Mouse (Mus musculus): Measurements from ENCODE around the gene B4galt7. TPM values are rescaled to one million over a fixed set of nuclear protein-coding genes. Genes with fewer than 3 reads are reported as not detected.
"Not testable (repeated sequence)": the region's sequence is repeated elsewhere in the genome, so short reads cannot be mapped to it uniquely, and the experiment has no call there.

The B4galt7 gene
- polyA plus RNA-seq, 1 experiment from 2014 or later, result 34.0 TPM

DNA sequence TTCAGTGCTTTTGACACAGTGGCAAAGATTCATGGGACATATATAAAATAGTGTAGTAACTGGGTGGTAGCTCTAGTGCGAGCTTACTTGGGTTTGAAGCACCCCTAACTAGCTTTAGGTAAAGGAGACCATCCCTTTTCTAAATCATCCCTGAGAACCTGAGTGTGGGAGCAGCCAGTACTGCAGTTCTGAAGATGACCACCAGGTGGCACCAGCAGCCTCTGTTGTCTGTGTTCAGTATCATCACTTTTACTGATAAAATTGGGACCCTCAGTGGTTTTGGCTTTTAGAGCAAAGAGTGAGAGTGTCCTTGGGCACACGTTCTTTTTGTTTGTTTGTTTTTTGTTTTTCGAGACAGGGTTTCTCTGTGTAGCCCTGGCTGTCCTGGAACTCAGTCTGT, 1.9 kb downstream of the B4galt7 start:
- ATAC-seq (ENCODE audit: insufficient number of reproducible peaks, low FRiP score, low TSS enrichment, low read depth), result no peak
- no peak overlapping the region for H3K4me2 ChIP-seq
- 9% methylated on average over 3 of the region's 3 CpGs for WGBS
- no peak overlapping the region for H3K27ac ChIP-seq
- no peak overlapping the region for H3K9ac ChIP-seq
- H3K27me3 ChIP-seq, result no peaks in the 10 kb centered on the region
- peaks cover 50% of the 10 kb centered on the region for H3K36me3 ChIP-seq
- no peak overlapping the region for H3K4me3 ChIP-seq
- H3K9me3 ChIP-seq, result no peaks in the 10 kb centered on the region
- H3K4me1 ChIP-seq, result peaks cover 16% of the 10 kb centered on the region

DNA sequence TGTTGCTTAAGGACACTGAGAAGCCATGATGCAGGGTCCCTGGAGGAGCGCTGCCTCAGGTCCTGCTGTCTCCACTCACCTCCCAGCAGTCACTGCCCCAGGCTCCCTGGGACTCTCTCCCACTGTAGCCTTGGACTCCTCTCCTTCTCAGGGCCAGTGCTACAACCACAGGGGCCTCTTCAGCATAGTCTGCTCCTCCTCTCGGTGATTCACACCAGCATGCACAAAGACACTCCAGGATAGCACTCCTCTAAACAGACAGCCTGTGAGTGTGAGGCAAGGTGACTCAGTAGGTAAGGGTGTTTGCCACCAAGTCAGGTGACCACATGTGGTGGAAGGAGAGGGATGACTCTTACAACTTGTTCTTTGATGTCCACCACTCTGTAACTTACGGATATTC, 4.9 kb downstream of the B4galt7 start:
- Histone ChIP-seq H3K9ac (no peak overlapping the region), H3K36me3 (peaks cover 62% of the 10 kb centered on the region), H3K27ac (no peak overlapping the region), H3K4me2 (no peak overlapping the region), H3K4me1 (peaks cover 12% of the 10 kb centered on the region), H3K27me3 (no peaks in the 10 kb centered on the region), H3K4me3 (no peak overlapping the region), H3K9me3 (no peaks in the 10 kb centered on the region)
- ATAC-seq (ENCODE audit: insufficient number of reproducible peaks, low FRiP score, low TSS enrichment, low read depth), result no peak
- 86% methylated on average over 3 of the region's 3 CpGs for WGBS

DNA sequence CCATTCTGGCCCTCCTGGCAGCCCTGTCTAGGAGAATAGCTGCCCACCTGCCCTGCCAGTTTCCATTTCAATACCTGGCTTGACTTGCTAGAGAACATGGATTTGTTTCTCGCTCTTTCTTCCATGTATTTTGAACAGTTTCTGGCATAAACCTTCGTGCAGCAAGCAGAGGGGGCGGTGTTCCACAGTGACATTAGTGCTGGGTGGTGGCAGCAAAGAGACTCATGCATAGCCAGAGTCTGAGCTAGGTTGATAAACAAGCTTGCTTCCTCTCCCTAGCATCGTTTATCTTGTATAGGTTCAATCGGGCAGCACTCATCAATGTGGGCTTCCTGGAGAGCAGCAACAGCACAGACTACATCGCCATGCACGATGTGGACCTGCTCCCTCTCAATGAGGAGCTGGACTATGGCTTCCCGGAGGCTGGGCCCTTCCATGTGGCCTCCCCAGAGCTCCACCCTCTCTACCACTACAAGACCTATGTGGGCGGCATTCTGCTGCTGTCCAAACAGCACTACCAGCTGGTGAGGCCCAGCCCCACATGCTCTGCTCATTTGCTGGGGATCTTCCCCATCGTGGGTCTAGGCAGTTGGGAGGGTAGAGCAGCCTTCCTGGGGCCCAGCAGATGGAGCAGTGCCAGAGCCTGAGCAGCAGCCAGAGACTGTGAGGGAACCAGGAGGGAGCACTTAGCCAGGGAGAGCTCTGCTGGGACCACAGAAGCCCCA, 7.4 kb downstream of the B4galt7 start:
- no peak for ATAC-seq (ENCODE audit: insufficient number of reproducible peaks, low FRiP score, low TSS enrichment, low read depth)
- Histone ChIP-seq H3K4me1 (peaks cover 4% of the 10 kb centered on the region; the same call in 1 of the 2 replicates), H3K27me3 (no peaks in the 10 kb centered on the region), H3K4me3 (no peak overlapping the region), H3K27ac (no peak overlapping the region), H3K9me3 (no peaks in the 10 kb centered on the region), H3K36me3 (peaks cover 77% of the 10 kb centered on the region), H3K4me2 (no peak overlapping the region), H3K9ac (no peak overlapping the region)
- 77% methylated on average over 10 of the region's 10 CpGs for WGBS

DNA sequence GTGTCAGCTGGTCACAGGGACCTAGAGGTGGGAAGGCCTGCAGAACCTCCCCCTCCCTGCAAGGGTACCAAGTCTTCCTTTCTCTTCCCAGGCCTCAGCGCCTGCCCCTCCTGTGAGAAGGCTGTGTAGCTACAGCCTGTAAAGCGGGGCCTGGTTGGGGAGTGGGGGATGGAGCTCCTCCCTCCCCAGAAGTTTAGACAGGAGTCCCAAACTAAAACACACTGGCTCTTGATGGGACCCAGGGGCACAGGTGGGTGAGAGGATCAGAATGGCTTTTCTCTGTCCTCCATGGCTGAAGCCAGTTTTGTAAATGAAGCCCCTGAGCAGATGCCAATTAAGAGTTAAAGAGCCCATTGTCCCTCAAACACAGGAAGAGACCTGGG, 7.9 kb downstream of the B4galt7 start:
- no peak for ATAC-seq (ENCODE audit: insufficient number of reproducible peaks, low FRiP score, low TSS enrichment, low read depth)
- no peak overlapping the region for H3K4me2 ChIP-seq
- WGBS, result 95% methylated on average over 2 of the region's 2 CpGs
- no peak overlapping the region for H3K27ac ChIP-seq
- no peaks in the 10 kb centered on the region for H3K27me3 ChIP-seq
- H3K9me3 ChIP-seq, result no peaks in the 10 kb centered on the region
- H3K36me3 ChIP-seq, result peaks cover 72% of the 10 kb centered on the region
- no peaks in the 10 kb centered on the region for H3K4me1 ChIP-seq
- no peak overlapping the region for H3K4me3 ChIP-seq
- no peak overlapping the region for H3K9ac ChIP-seq

DNA sequence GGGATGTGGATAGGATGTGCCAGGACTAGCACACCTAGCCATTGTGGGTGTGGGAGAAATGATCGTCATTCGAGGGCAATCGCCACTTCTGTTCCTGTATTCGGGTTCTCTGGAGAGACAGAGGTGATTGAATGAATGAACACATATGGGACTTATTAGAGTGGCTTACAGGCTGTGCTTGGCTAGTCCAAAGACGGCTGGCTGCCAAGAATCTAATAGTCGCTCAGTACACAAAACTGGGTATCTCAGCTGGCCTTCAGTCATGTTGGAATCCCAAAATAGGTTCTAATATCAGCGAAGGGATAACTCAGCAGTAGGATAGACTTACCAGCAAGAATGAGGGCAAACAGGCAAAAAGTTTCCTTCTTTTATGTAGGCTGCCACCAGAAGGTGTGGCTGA, 12.3 kb downstream of the B4galt7 start:
- H3K4me3 ChIP-seq, result no peak overlapping the region
- H3K36me3 ChIP-seq, result peaks cover 41% of the 10 kb centered on the region
- no peak overlapping the region for H3K27ac ChIP-seq
- no peaks in the 10 kb centered on the region for H3K27me3 ChIP-seq
- H3K9me3 ChIP-seq, result no peaks in the 10 kb centered on the region
- H3K4me2 ChIP-seq, result no peak overlapping the region
- WGBS, result 36% methylated on average over 7 of the region's 7 CpGs
- ATAC-seq (ENCODE audit: insufficient number of reproducible peaks, low FRiP score, low TSS enrichment, low read depth), result no peak
- H3K9ac ChIP-seq, result no peak overlapping the region
- H3K4me1 ChIP-seq, result no peaks in the 10 kb centered on the region

DNA sequence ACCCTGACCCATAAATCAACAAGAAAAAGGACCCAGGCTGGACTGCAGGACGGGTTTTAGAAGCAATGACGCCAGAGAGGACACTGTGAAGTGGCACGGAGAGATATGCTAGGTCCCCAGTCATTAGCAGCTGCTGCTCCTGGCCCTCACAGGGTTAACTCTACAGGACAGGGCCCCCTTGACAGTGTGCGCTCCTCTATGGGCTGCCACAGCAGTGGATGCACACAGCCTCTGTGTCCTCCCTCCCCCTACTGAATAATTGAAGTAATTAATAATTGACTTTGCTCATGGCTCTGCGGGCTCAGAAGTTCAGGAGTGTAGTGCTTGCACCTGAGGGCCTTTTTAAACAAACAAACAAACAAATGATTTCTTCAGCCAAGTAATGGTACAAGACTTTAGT, 13.8 kb downstream of the B4galt7 start:
- no peak overlapping the region for H3K27ac ChIP-seq
- H3K27me3 ChIP-seq, result no peaks in the 10 kb centered on the region
- H3K4me1 ChIP-seq, result no peaks in the 10 kb centered on the region
- WGBS, result 48% methylated on average over 5 of the region's 5 CpGs
- no peak overlapping the region for H3K4me3 ChIP-seq
- no peak for ATAC-seq (ENCODE audit: insufficient number of reproducible peaks, low FRiP score, low TSS enrichment, low read depth)
- no peak overlapping the region for H3K9ac ChIP-seq
- no peak overlapping the region for H3K4me2 ChIP-seq
- H3K36me3 ChIP-seq, result peaks cover 27% of the 10 kb centered on the region
- H3K9me3 ChIP-seq, result no peaks in the 10 kb centered on the region

DNA sequence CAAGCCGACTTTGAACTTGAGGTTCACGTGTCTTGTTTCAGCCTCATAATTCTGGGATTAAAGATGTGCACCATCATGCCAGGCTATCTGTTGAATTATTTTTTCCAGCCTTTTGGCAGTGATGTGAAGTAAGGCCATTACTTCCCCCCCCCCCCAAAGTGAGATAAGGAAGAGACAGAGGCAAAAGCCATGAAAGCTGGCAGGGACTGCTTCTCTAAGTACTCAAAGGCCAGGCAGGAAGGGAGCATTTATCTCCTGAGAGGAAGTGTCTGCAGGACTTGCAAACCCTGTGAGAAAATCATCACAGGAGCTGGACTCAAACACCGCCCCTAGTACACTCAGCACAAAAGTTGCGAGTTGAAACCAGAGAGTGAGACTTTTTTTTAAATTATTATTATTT, 19.6 kb downstream of the B4galt7 start:
- 90% methylated on average over 4 of the region's 4 CpGs for WGBS
- no peak for ATAC-seq (ENCODE audit: insufficient number of reproducible peaks, low FRiP score, low TSS enrichment, low read depth)

DNA sequence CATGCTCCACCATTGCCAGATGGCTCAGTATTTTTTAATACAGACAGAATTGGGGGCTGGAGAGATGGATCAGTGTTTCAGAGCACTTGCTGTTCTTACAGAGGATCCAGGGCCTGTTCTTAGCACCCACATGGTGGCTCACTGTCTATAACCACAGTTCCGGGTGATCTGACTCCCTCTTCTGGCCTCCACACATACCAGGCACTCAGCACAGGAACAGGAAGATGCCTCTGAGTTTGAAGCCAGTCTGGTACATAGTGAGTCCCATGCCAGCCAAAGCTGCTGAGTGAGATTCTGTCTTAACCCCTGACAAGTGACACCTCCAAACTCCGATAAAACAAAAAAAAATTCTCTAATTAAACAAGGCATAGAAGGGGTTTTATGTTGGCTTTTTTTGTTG, 20.6 kb downstream of the B4galt7 start:
- Histone ChIP-seq H3K27ac (no peak overlapping the region), H3K4me1 (peaks cover 18% of the 10 kb centered on the region)
- 74% methylated on average over 2 of the region's 2 CpGs for WGBS

More for the DNA sequence above, 19.6 kb downstream of the B4galt7 start:
- H3K4me1 ChIP-seq, result peaks cover 13% of the 10 kb centered on the region
- no peak overlapping the region for H3K27ac ChIP-seq
- no peaks in the 10 kb centered on the region; the same call in 1 of the 2 replicates for H3K36me3 ChIP-seq
- no peak overlapping the region for H3K9ac ChIP-seq
- H3K4me2 ChIP-seq, result no peak overlapping the region
- no peak overlapping the region for H3K4me3 ChIP-seq
- H3K27me3 ChIP-seq, result no peaks in the 10 kb centered on the region
- H3K9me3 ChIP-seq, result no peaks in the 10 kb centered on the region

DNA sequence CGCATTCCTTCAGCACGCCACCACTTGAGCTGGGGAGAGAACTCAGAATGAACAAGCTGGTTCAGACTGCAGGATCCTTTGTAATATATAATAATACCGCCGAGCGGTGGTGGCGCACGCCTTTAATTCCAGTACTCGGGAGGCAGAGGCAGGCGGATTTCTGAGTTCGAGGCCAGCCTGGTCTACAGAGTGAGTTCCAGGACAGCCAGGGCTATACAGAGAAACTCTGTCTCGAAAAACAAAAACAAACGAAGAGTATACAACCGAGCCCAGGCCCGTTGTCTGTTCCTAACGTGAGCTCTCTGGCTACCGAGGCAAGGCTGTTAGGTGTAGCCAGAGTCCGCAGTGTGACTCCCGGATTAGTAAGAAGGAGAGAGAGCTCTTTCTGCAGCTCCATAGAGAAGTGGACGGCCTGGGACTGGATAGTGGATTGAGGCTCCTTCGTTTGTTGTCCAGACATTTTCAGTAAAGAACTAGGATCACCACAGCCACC, 22.5 kb downstream of the B4galt7 start:
- H3K27me3 ChIP-seq, H3K9me3 ChIP-seq: not testable (repeated sequence)
- Histone ChIP-seq H3K4me2 (peak overlapping the region; percentile 61), H3K4me1 (peaks cover 18% of the 10 kb centered on the region), H3K36me3 (peaks cover 19% of the 10 kb centered on the region), H3K4me3 (peak overlapping the region; percentile 68), H3K9ac (peak overlapping the region; percentile 35), H3K27ac (peak overlapping the region; percentile 87)
- 21% methylated on average over 20 of the region's 20 CpGs for WGBS
- 0 out of 2 replicates have a peak, but pooled peaks have one; percentile 9 for ATAC-seq (ENCODE audit: insufficient number of reproducible peaks, low FRiP score, low TSS enrichment, low read depth)

More for the DNA sequence above, 20.6 kb downstream of the B4galt7 start:
- Histone ChIP-seq H3K9ac (no peak overlapping the region), H3K4me2 (no peak overlapping the region), H3K4me3 (no peak overlapping the region), H3K9me3 (no peaks in the 10 kb centered on the region), H3K36me3 (peaks cover 5% of the 10 kb centered on the region; the same call in 1 of the 2 replicates), H3K27me3 (no peaks in the 10 kb centered on the region)
- ATAC-seq (ENCODE audit: insufficient number of reproducible peaks, low FRiP score, low TSS enrichment, low read depth), result no peak

DNA sequence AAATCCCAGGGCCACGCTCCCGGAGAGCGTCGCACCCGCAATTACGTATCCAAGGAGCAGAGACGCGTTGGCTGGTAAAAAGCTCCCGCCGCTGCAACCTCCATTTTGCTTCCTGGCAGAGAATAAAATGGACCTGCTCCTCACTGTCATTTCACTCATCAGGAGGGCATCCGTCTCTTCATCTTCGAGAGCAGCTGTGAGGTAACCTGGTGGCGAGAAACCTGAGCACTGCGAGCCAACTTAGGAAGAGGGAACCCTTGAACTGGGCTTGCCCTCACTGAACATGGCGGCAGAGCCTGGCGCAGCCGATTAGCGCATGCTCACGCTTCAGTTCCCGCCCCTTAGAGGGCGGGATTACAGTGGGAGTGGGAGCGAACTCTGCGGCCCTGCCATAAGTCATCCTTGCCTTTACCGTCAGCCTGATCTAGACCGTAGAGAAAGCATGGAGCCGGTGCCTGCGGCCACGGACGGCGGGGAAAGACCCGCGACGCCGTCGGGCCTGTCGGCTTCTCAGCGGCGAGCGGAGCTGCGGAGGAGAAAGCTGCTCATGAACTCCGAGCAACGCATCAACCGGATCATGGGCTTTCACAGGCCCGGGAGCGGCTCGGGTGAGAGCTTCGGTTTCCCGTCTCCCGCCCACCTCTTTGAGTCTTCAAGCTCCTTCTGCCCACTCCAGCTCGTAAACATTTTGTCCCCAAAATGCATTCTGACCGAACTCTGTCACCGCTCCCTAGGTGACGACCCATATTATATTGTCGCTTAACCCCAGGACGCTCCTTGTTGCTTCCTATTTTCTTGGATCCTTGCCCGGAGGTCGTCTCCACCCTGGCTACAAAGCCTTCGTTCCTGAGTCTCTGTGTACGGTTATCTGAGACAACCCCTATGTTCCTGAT, 23.2 kb downstream of the B4galt7 start, which contains the start of gene Caml:
TSS of gene Caml (plus strand) at position 357 of the 893 bp plus-strand sequence.
- Histone ChIP-seq H3K27me3 (no peaks in the 10 kb centered on the region), H3K4me1 (peaks cover 18% of the 10 kb centered on the region), H3K36me3 (peaks cover 21% of the 10 kb centered on the region), H3K4me3 (peak within 1 kb of the TSS; percentile 68), H3K27ac (peak within 1 kb of the TSS; percentile 87), H3K9ac (peak within 1 kb of the TSS; percentile 67), H3K4me2 (peak within 1 kb of the TSS; percentile 61), H3K9me3 (no peaks in the 10 kb centered on the region)
- ATAC-seq (ENCODE audit: insufficient number of reproducible peaks, low FRiP score, low TSS enrichment, low read depth), result peak; percentile 92
- WGBS, result under 1% methylated on average over 59 of the region's 59 CpGs

DNA sequence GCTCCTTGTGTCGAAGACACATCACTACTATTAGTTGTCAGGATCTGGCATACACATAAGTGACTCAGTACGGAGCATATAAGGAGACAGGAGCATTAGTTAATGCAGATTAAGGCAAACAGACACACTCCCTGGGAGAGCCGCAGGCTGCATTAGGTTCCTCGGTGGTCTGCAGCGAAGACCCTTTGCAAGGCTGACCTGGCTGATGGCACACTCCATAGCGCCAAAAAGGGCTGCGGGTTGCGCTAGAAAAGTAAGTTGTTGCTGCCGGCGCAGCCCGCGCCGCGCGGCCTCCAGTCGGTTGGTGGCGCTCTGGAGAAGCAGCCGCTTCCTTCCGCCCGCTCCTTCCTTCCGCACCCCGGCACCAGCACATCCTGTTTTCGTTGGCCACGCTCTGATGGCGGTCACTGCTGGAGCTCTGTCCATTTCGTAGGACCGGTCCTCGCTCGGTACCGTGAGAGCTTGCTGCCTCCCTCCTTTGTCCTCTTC, 35.0 kb downstream of the B4galt7 start, which contains the start of gene Ddx46:
TSS of gene Ddx46 (plus strand) at position 389 of the 489 bp plus-strand sequence.
- peak; percentile 78; the same call in 1 of the 2 replicates for ATAC-seq (ENCODE audit: insufficient number of reproducible peaks, low FRiP score, low TSS enrichment, low read depth)
- Histone ChIP-seq H3K27me3 (no peaks in the 10 kb centered on the region), H3K9me3 (no peaks in the 10 kb centered on the region), H3K9ac (peak within 1 kb of the TSS; percentile 93), H3K36me3 (peaks cover 56% of the 10 kb centered on the region), H3K4me3 (peak within 1 kb of the TSS; percentile 98), H3K4me1 (peaks cover 15% of the 10 kb centered on the region), H3K27ac (no peak within 1 kb of the TSS), H3K4me2 (peak within 1 kb of the TSS; percentile 69)
- 6% methylated on average over 30 of the region's 30 CpGs for WGBS

Measured in limb, embryonic 15.5 days (tissue).